Mouse (Mus musculus): ENCODE measurements around the gene Unc13b. TPM values are rescaled to one million over a fixed set of nuclear protein-coding genes. Genes with fewer than 3 reads are reported as not detected.

Gene Unc13b
- polyA plus RNA-seq, 1 experiment from 2014 or later, result 3.0 TPM

DNA sequence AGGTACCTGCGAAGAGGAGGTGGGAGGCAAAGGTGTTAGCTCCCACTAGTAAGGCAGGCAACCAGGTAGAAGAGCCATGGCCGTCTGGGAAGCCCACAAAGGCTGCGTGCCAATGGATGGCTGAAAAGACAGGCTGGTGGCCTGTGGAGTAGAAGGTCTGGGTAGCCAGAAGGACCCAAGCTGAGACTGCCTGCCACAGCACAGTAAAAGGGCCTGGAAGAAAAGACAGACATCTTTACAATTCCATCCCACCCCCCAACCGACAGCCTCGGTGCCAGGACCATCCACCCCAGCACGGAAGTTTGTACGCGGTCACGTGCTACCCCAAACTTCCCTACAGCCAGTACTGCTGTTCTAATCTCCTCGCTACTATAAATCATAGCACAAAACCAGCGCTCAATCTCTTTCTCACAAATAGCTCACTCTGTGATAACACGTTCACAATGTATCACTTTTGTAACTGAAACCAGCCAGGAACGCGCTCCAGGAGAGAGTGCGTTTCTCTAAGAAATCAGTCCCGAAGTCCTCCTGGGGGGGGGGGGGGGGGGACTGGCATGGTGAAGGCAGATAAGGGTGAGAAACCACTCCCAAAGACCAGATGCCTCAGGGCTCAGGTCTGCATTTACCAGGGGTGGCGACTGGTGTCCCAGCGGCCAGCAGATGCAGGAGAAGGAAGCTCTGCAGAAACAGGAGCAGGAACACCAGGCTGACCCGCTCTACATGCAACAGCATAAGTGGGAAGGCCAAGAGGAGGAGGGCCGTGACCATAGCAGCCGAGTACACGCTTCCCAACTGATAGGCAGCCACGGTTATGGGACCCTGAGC is 38.9 kb upstream of the Unc13b start:
- DNase-seq (ENCODE audit: low spot score), result no peak
- Histone ChIP-seq H3K27me3 (replicated peaks; ENCODE audit: insufficient read depth, low read length) (no peaks in the 10 kb centered on the region), H3K4me1 (ENCODE audit: insufficient read depth, low read depth, low read length) (peaks cover 3% of the 10 kb centered on the region; the same call in 1 of the 2 replicates), H3K4me2 (replicated peaks; ENCODE audit: low read depth, low read length) (no peak overlapping the region), H3K9me3 (ENCODE audit: low read length) (no peaks in the 10 kb centered on the region), H3K27ac (ENCODE audit: low read length) (no peak overlapping the region), H3K9ac (replicated peaks; ENCODE audit: low read depth) (no peak overlapping the region), H3K36me3 (ENCODE audit: insufficient read depth, low read length) (peaks cover 10% of the 10 kb centered on the region), H3K4me3 (ENCODE audit: low read depth, low read length) (no peak overlapping the region)
- TF ChIP-seq EP300 (IDR thresholded peaks at IDR 0.05) (no peak), CTCF (IDR thresholded peaks at IDR 0.05) (no peak)
- 92% methylated on average over 23 of the region's 23 CpGs for WGBS
- ATAC-seq, result no peak

DNA sequence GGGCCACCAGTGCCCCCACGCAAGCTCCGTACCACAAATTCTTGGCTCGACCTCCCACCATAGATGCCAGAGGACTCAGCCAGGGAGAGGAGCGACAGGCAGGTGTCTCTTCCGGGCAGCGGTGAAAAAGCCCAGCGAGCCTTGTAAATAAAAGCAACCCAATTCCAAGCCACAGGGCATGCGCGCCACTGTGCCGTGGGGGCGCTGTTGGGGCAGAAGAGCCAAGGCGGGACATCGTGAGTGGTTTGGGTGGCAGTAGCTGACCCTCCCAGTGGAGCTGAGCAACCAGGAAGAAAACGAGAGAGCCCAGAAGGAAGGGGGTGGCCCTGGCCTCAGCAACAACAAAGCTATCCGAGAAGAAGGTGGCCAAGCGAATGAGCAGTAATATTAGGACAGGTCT is 37.9 kb upstream of the Unc13b start:
- H3K4me3 ChIP-seq (ENCODE audit: low read depth, low read length), result no peak overlapping the region
- ATAC-seq, result no peak
- no peak overlapping the region for H3K4me2 ChIP-seq (replicated peaks; ENCODE audit: low read depth, low read length)
- WGBS, result 88% methylated on average over 16 of the region's 16 CpGs
- peaks cover 7% of the 10 kb centered on the region; the same call in 1 of the 2 replicates for H3K4me1 ChIP-seq (ENCODE audit: insufficient read depth, low read depth, low read length)
- no peak for TF ChIP-seq EP300 (IDR thresholded peaks at IDR 0.05)
- no peak for TF ChIP-seq CTCF (IDR thresholded peaks at IDR 0.05)
- H3K27me3 ChIP-seq (replicated peaks; ENCODE audit: insufficient read depth, low read length), result no peaks in the 10 kb centered on the region
- H3K9ac ChIP-seq (replicated peaks; ENCODE audit: low read depth), result no peak overlapping the region
- no peak for DNase-seq (ENCODE audit: low spot score)
- no peaks in the 10 kb centered on the region for H3K9me3 ChIP-seq (ENCODE audit: low read length)
- peaks cover 10% of the 10 kb centered on the region for H3K36me3 ChIP-seq (ENCODE audit: insufficient read depth, low read length)
- no peak overlapping the region for H3K27ac ChIP-seq (ENCODE audit: low read length)

GRCm38 (mm10) chr4:43021341-43021740 is 37.4 kb upstream of the Unc13b start:
- Histone ChIP-seq H3K9ac (replicated peaks; ENCODE audit: low read depth) (no peak overlapping the region), H3K4me3 (ENCODE audit: low read depth, low read length) (no peak overlapping the region), H3K4me1 (ENCODE audit: insufficient read depth, low read depth, low read length) (peaks cover 7% of the 10 kb centered on the region; the same call in 1 of the 2 replicates), H3K36me3 (ENCODE audit: insufficient read depth, low read length) (peaks cover 10% of the 10 kb centered on the region), H3K4me2 (replicated peaks; ENCODE audit: low read depth, low read length) (no peak overlapping the region), H3K27me3 (replicated peaks; ENCODE audit: insufficient read depth, low read length) (no peaks in the 10 kb centered on the region), H3K9me3 (ENCODE audit: low read length) (no peaks in the 10 kb centered on the region), H3K27ac (ENCODE audit: low read length) (no peak overlapping the region)
- 74% methylated on average over 17 of the region's 17 CpGs for whole genome bisulfite sequencing
- TF ChIP-seq CTCF (IDR thresholded peaks at IDR 0.05) (no peak), EP300 (IDR thresholded peaks at IDR 0.05) (no peak)
- ATAC-seq, result no peak
- DNase-seq (ENCODE audit: low spot score), result no peak

- Histone ChIP-seq H3K27ac (ENCODE audit: low read length) (peak overlapping the region; percentile 91), H3K4me2 (replicated peaks; ENCODE audit: low read depth, low read length) (peak overlapping the region; percentile 65), H3K27me3 (replicated peaks; ENCODE audit: insufficient read depth, low read length) (no peaks in the 10 kb centered on the region), H3K4me1 (ENCODE audit: insufficient read depth, low read depth, low read length) (peaks cover 7% of the 10 kb centered on the region; the same call in 1 of the 2 replicates), H3K36me3 (ENCODE audit: insufficient read depth, low read length) (peaks cover 24% of the 10 kb centered on the region), H3K4me3 (ENCODE audit: low read depth, low read length) (peak overlapping the region; percentile 56), H3K9ac (replicated peaks; ENCODE audit: low read depth) (peak overlapping the region; percentile 53), H3K9me3 (ENCODE audit: low read length) (no peaks in the 10 kb centered on the region)
- no peak for TF ChIP-seq EP300 (IDR thresholded peaks at IDR 0.05)
- no peak for TF ChIP-seq CTCF (IDR thresholded peaks at IDR 0.05)
- ATAC-seq (no peak), DNase-seq (ENCODE audit: low spot score) (no peak)
- WGBS, result 75% methylated on average over 14 of the region's 14 CpGs
Observed at GRCm38 (mm10) chr4:43024673-43025072, 34.1 kb upstream of the Unc13b start.

- H3K4me2 ChIP-seq (replicated peaks; ENCODE audit: low read depth, low read length), result peak within 1 kb of the TSS; percentile 65
- 6% methylated on average over 42 of the region's 42 CpGs for WGBS
- DNase-seq (ENCODE audit: low spot score), result peak; percentile 98
- H3K9ac ChIP-seq (replicated peaks; ENCODE audit: low read depth), result peak within 1 kb of the TSS; percentile 53
- H3K27ac ChIP-seq (ENCODE audit: low read length), result peak within 1 kb of the TSS; percentile 91
- peaks cover 24% of the 10 kb centered on the region for H3K36me3 ChIP-seq (ENCODE audit: insufficient read depth, low read length)
- TF ChIP-seq EP300 (IDR thresholded peaks at IDR 0.05) (peak; percentile 56; the same call in 1 of the 2 replicates), CTCF (IDR thresholded peaks at IDR 0.05) (peak; percentile 90)
- no peaks in the 10 kb centered on the region for H3K9me3 ChIP-seq (ENCODE audit: low read length)
- H3K4me1 ChIP-seq (ENCODE audit: insufficient read depth, low read depth, low read length), result peaks cover 7% of the 10 kb centered on the region; the same call in 1 of the 2 replicates
- no peaks in the 10 kb centered on the region for H3K27me3 ChIP-seq (replicated peaks; ENCODE audit: insufficient read depth, low read length)
- H3K4me3 ChIP-seq (ENCODE audit: low read depth, low read length), result peak within 1 kb of the TSS; percentile 56
- peak; percentile 95 for ATAC-seq
Observed at GRCm38 (mm10) chr4:43025084-43025960, 33.4 kb upstream of the Unc13b start, which contains the start of gene Pigo. Gene Pigo, minus strand, starts transcription at chr4:43025819.

DNA sequence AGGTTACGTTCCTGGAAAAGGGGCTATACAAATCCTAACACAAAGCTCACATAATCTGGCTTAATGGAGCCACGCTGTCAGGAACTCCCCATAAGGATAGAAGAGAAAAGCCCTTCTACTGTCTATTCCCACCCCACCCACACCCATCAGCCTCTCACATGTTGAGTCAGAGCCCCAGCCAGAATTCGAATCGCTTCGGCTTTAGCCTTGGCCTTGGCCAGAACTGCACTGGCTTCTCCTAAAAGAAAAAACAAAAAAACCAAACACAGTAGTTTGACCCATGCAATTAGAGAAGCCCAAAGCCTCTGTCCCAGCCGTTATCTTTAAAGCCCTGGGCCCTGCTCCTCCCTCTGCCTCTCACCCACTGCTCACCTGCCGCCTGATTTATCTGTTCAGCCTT is 29.6 kb upstream of the Unc13b start:
- Histone ChIP-seq H3K4me3 (ENCODE audit: low read depth, low read length) (no peak overlapping the region), H3K4me2 (replicated peaks; ENCODE audit: low read depth, low read length) (no peak overlapping the region), H3K27me3 (replicated peaks; ENCODE audit: insufficient read depth, low read length) (no peaks in the 10 kb centered on the region), H3K4me1 (ENCODE audit: insufficient read depth, low read depth, low read length) (peaks cover 7% of the 10 kb centered on the region; the same call in 1 of the 2 replicates), H3K9me3 (ENCODE audit: low read length) (no peaks in the 10 kb centered on the region), H3K9ac (replicated peaks; ENCODE audit: low read depth) (no peak overlapping the region), H3K27ac (ENCODE audit: low read length) (no peak overlapping the region), H3K36me3 (ENCODE audit: insufficient read depth, low read length) (peaks cover 23% of the 10 kb centered on the region)
- no peak for TF ChIP-seq EP300 (IDR thresholded peaks at IDR 0.05)
- no peak for TF ChIP-seq CTCF (IDR thresholded peaks at IDR 0.05)
- WGBS, result 97% methylated on average over 7 of the region's 7 CpGs
- no peak for ATAC-seq
- DNase-seq (ENCODE audit: low spot score), result no peak

Measured in lung, postnatal 0 days (tissue).